Mouse (Mus musculus) bone marrow macrophage, adult 2 months (primary cell): ENCODE measurements around the gene Saysd1.

Experiments
- CTCF ChIP-seq: IDR thresholded peaks from 2 replicates; pipeline ENCODE4 v1.5.1; 2012; ENCODE audit warnings: low read depth, mild to moderate bottlenecking, low read length, moderate library complexity
- POLR2A ChIP-seq: IDR thresholded peaks from 2 replicates; pipeline ENCODE4 v1.6.1; 2012; ENCODE audit warnings: mild to moderate bottlenecking, low read depth, low read length, borderline replicate concordance

DNA sequence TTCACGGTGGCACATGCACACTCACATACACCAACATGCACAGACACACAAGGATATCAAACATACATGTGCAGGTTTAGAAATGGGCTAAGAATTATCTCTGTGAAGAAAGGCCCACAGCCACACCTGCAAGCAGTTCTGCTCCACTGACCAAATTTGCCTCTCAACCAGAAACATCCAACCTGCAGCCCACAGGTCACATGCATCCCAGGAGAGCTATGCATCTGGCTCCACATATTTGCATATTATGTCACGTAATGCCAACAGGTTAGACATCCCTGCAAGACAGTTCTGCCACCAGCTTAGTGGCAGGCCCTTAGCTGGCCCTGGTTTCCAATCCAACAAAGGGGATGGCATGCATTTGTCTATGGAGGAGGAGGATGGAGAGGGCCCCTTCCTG, 29.7 kb upstream of the Saysd1 start:
- TF ChIP-seq POLR2A (no peak), CTCF (no peak)
